Mouse (Mus musculus) thymus, postnatal 4 days (tissue): ENCODE measurements around the gene Lama4.

Experiments used
- DNase-seq: peaks from one replicate; pipeline ENCODE4 v3.0.0; 2021

Lama4 gene

DNA sequence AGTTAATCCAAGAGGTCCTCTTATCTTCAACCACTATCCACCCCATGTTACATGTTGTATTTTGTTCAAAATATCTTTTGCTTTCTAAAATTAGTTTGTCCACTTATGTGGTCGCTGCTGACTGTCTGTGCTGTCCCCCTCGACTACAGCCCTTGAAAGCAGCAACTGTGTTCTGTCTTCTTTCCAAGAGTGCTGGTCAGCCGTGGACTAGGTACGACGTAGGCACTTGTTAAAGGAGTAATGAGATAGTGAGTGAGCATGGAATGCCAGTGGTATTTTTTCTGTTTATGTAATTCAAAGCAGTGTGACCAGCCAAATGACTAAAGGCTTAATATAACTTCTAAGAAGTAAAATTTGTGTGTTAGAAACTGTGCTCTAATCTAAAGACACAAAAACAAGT is 90.7 kb downstream of the Lama4 start:
- DNase-seq = no peak

DNA sequence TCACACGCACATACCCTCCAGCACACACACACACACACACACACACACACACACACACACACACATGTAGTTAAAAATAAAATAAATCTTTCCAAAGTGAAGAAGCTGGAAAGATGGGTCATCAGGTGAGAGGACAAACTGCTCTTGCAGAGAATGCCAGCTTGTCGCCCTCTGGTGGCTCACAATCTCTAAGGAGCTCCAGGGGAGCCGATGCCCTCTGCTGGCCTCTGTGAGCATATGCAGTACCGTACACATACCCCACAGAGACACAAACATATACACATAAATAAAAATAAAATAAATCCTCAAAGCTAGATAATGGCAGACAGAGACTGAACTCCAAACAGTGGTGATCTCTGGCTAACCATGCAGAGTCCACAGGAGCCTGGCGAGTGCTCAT is 99.4 kb downstream of the Lama4 start:
- DNase-seq = peak; percentile 81

DNA sequence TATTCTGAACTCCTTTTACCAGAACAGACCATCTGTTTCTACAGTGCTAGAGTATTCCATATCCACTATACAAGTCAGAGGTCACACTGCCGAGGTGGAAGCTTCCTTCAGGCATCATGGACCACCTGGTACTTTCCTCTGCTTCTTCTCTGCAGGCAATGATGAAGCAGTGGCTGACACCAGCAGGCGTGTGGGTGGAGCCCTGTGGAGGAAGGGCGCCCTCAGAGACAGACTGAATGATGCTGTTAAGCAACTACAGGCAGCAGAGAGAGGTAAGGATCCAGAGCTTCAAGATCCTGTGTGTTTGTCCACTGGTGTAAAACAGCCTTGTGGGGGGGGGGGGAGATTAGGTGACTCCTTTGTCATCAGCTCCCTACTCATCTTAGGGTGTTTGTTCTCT is 100.1 kb downstream of the Lama4 start:
- no peak for DNase-seq

DNA sequence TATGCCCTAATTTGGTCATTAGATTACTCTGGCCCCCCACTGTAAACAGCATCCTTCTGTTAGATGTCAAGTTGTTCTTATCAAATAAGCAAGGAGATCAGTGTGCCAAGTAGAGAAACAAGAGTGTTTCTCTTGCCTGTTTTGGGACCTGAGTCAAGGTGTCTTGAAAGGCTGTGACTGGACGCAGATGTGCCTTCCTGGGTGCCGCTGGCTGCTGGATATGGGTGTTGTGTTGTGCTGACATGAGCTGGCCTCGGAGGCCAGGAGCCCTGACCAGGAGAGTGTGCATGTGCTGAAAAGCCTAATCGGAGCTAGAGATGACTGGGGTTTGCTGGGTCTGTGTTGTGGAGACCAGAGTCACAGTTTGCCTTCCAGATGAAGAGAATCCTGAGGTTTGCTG is 100.7 kb downstream of the Lama4 start:
- DNase-seq = no peak

DNA sequence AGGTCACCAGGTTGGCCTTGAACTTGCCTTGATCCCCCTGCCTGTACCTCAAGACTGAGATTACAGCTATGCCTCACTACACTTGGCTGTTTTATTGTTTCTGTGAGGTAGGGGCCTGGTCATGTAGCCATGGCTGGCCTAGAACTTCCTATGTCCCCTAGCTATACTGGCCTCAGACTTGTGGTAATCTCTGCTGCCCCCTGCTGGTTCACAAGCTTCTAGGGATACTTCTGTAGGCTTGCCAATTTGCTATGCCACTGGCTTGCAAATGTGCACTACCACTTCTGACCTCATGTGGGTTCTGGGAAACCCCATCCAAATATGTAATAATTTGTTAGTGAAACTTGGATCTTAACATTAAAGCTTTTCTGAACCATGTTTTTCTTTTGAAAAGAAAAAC is 101.6 kb downstream of the Lama4 start:
- DNase-seq = peak; percentile 88

DNA sequence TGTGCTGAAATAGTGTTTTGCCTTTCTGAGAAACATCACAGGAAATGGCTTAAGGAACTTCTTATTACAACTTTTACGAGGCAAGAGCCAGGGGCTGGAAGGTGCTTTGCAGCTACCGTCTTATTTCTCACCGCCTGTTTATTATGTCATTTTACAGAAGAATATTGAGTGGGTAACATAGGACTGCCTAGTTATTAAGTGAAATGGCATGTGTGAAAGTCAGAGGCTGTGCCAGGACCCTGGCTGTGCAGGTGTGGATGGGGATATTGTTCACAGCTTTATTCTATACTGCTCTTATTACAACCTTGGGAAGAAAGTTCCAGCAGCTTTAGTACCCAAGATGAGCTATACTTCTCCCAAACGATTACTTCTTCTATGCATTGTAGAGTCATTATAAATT is 106.7 kb downstream of the Lama4 start:
- DNase-seq = no peak

DNA sequence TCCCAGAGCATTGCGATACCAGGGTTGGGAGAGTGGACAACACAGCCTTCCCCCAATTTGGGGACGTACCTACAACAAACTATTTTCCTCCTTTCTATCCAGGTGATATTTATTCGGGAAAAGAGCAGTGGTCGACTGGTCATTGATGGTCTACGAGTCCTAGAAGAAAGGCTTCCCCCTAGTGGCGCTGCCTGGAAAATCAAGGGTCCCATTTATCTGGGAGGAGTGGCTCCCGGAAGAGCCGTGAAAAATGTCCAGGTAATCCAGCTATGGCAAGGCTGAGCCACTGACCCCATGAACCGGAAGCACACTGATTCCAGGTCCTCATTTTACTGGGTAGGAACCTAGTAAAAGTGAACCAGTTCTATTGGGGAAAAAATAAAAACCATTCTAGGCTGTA is 131.7 kb downstream of the Lama4 start:
- DNase-seq = peak; percentile 23

DNA sequence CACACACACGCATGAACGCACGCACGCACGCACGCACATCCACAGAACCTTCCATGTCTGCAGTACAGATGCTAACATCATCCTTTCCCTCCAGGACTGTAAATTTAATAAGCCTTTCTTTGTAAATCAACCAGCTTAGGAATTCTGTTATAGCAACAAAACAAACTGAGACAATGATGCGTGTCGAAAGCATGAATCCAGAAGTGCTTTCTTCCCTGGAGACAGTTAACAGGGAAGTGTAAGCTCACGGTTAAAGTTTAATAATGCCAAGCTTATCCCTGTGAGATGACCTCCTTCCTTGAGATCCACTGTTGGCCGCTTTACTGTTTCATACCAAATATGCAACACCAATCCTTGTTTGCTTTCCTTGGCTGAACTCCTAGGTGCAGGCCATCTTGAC is 133.4 kb downstream of the Lama4 start:
- no peak for DNase-seq

DNA sequence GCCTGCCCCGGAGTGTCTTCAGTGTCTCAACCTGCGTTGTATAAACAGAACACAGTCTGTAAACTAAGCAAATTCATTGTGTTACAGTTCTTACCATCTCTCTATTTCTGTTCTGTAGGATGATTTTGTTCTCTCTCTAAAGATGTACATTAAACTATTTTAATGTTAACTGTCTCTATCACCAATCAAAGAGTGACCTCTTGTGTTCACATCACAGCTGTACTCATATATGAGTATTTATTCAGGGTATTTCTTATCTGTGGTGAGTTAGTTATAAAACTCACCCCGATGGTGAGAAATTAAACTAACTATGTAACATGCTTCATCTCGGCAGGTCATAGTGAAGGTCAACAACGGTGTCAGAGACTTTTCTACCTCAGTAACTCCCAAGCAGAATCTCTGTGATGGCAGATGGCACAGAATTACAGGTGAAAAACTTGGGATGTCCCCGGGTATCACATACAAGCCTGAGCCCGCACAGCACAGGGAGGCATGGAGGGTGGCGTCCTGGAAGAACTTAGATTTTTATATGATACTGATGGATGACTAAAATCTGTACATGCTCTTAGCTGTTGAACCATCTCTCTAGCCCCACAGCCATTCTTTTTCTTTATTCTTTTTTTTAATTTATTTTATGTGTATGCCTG is 139.6 kb downstream of the Lama4 start:
- no peak for DNase-seq

DNA sequence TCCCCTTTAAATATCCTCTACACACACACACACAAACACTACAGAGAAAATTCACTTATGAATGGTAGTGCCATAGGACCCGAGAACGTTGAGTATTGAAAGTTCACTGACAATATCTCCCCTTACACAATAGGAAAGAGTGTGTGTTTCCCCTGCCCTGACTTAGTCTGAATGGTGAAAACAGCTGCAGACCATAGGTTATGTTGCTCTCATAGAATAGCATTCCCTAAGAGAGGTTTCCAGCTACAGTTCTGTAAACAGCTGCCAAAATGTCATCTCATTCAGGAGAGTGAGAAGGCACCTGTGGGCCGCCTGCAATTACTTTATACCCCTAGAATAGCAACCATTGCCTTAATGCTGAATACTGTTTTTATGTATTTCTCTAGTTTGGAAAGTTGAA is 141.1 kb downstream of the Lama4 start:
- no peak for DNase-seq

DNA sequence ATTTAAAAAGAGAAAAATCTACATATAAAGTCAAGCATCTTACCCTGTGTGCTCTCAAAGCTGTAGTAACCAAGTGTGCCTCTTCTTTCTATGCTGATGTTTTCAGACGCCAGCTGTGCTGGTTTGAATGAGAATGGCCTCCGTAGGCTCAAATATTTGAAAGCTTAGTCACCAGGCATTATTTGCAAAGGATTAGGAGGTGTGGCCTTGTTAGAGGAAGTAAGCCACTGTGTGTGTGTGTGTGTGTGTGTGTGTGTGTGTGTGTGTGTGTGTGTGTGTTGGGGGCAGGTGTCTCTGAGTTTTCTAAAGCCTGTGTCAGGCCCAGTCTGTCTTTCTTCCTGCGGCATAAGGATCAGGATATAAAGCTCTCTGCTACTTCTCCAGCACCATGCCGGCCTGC is 141.6 kb downstream of the Lama4 start:
- DNase-seq = no peak

DNA sequence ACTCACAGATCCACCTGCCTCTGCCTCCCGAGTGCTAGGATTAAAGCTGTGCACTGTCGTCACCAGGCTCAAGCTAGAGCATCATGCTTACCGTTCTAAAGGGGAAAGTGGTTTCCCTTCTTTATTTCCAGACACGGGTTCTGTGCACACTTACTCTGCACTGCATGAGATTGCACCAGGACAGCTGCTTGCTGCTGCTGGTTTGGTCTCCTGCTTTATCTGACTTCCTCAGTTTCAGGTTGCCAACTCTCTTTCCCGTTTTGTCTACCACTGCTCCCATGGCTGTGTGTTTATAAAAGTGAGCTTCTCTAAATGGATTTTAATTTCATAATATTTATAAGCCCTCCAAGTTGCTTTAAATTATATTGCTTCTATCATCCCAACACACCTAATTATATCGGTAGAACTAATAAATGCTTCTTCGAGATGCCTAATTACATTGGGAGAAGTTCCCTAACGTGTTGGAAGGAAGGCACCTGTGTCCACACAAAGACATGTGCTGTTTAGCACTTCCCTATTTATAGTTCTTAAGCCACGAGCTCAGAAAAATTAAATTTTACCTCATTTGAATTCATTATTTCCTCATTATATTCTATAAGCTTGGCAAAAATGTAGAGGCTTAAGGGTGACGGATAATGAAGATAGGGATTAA is 143.6 kb downstream of the Lama4 start:
- DNase-seq = no peak

DNA sequence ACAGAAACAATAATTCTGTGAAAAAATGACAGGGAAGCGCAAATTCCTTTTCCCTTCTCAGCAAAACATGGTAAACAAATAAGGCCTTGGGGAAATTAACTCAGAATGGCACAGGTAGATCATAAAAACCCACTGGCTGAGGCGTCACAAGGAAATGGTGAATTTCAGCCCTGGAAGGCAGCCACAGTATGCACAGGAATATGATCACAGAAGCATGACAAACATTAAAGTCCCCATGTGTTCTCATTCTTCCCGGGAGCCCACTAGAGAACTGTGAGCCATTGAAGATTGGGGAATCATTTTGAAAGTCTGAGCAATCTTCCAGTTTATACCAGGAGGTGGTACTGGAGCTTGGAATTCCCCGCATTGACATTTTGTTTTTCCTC is 144.2 kb downstream of the Lama4 start:
- DNase-seq = no peak

DNA sequence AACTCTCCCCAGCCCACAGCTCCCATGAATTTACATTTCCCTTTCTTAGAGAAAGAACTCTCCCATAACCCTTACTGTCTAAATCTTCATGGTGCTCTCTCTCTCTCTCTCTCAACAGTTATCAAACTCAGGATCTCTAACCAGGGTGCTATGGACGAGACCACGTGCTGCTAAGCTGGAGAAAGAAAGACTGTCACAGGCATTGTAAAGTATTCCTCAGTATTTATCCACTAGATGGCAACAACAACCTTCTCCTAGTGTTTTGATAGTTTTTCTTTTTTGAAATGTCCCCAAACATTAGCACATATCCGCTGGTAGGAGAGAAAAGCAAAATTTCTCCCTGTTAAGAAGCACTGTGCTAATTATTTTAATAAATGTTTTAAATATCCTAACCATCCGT is 156.1 kb downstream of the Lama4 start:
- DNase-seq = no peak

DNA sequence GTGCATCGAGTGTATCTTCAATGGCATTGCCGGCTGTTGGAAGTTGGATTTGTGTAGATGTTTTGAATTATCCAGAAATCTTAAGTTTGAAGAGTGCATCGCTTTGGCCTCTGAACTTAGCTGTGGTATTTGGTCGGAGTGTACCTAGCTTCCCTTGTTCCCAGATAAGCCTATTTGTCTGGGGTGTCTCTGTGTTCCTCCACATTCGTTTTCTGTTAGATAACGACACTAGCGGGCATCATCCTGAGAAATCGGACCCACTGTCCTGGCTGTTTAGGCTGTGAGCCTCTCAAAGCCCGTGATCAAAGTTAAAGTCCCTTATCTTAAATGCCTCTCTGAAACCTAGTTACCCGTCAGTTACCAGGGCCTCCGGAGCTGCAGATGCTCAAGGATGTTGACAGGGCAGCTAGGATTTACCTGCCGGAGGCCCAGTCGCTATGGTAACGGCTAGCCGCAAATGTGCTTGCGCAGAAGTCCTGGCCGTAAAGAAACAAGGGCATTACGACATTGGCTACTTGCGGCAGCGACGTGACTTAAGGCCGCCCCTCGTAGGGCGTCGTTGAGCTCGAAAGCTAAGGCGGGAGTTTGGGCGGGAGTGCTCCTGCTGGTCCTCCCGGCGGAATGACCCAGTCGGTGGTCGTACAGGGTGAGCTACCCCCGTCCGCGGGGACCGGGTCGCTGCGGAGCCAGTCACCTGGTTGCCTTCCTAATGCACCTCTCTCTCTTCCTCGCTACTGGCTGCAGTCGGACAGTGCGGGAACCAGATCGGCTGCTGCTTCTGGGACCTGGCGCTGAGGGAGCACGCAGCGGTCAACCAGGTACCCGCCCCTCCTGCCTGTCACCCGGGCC is 168.4 kb downstream of the Lama4 start, which contains the start of the genes Fam229b and Tube1:
Fam229b (minus strand) TSS at position 453 of the 849 bp plus-strand sequence.
Tube1 (plus strand) TSS at position 515 of the 849 bp plus-strand sequence.
- peak; percentile 91 for DNase-seq

DNA sequence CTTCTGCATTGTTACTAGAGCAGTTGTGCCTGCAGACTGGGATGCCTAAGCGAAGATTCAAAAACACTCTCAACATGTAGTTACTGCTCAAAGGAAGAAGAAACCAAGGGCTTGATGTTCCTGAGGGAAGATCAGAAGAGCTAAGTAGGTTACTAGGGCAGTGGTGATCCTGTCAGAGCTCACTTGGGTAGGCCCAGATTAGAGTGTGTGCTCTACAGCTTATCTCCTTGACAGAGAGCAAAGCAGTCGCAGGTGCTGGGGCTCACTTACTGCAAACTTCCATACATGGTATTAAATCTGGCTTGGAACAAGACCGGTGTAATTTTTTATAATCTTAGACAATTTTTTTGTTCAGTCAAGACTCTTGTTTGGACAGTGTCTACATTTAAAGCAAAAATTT is 172.5 kb downstream of the Lama4 start:
- DNase-seq = peak; percentile 61

DNA sequence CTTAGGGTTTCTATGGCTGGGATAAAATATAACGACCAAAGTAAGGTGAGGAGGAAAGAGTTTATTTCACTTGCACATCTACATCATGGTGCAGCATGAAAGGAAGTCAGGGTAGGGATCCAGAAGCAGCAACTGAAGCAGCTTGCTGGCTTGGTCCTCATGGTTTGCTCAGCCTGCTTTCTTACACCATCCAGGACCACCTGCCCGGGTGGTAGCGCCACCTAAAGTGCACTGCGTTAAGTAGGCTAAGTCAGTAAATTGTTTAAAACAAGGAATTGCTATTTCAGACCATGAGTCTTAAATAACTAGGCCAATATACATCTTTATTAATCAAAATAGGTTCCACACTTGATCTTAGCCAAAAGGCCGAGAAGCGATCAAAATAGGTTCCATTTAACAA is 173.4 kb downstream of the Lama4 start:
- DNase-seq = peak; percentile 72

DNA sequence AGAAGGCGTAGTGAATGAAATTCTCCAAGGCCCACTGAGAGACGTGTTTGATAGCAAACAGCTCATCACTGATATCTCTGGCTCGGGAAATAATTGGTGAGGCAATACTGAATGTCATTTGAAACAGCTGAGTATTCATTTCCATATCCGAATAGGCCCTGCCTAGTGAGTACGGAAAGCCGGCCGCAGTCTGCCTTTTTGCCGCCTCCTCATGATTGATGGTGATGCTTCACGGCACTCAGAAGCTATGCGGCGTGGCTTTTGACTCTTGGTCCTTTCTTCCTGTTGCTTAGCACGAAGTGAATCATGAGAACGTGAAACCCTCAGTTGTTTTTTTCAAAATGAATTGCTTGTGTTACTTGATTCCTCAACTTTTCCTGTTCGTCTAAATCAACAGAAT is 175.5 kb downstream of the Lama4 start:
- no peak for DNase-seq

DNA sequence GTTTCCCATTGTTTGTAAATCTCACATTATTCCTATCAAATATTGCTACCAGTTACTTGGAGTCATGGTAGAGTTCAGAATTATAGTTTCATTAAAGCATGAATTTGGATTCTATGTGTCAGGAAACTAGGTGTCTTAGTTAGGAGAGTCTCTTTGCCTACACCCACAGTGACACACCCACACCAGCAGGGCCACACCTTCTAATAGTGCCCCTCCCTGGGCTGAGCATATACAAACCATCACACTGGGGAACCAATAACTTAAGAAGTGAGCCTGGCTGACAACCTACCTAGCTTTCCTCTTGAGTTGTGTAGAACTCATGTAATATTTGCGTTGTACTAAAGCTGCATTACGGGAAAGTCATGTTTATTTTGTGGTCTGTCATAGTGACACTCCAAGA is 176.1 kb downstream of the Lama4 start:
- DNase-seq = no peak

DNA sequence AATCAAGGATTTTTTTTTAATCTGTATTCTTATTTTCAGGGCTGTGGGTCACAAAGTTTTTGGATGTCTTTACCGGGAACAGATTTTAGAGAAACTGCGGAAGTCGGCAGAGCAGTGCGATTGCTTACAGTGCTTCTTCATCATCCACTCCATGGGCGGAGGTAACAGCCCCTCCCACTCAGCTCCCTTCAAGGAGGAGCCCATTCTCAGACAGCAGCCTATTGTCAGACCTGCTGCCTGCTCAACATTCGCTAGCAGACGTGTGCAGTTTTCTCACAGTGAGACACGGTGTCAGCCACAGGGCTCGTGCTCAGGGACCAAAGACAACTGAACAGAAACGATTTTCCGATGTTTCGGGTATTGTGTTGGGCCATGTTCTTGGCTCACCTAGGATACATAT is 176.9 kb downstream of the Lama4 start:
- no peak for DNase-seq

DNA sequence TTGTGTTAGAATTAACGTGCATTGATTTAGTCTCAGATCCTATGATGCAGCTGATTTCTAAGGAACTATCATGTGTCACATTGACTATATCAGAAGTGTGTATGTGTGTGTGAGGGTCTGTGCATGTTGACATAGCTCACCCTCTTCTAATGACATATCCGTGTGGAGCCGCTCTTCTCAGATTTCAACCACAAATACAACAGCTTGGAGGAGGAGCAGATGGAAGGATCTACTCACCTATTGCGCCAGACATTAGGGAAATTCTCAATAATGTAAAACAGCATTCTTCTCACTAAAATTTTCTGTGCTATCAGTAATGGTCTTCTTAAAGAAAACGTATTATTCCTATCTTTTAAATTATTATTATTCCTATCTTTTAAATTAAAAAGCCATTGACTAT is 191.4 kb downstream of the Lama4 start:
- DNase-seq = no peak

DNA sequence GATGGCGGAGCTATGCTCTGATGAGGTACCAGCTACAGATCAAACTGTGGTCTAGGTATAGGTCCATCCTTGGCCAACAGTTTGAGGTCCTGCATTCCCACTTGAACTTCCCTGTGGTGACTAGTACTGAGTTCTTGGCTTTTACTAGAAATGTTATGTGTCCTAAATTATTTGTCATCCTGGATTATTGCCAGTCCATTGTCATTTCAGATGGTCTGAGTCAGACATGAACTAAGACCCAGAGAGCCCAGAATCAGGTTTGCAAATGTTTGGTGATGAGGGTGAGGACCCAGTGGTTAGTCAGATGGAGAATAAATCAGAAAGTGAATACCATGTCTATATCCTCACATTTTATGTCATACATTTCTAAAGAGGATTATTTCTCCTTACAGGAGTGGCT is 192.0 kb downstream of the Lama4 start:
- no peak for DNase-seq

DNA sequence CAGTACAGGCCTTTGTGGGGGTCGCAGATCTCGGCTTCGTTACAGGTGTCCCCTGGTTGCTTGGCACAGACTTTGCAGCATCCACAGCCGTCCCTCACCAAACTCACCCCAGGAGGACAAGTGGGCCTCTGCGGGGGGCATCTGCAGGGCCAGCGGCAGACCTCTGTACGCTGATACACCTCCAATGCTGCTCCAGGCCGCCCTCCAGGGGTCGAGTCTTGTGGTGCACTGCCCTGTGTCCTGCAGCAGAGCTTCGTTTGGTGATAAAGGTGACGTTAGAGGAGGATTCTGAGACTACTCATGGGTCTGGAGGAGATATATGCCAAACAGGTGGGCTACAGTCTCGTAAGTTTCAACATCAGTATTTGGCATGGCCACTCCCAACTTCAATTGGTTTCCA is 193.0 kb downstream of the Lama4 start:
- peak; percentile 71 for DNase-seq
